Mouse (Mus musculus) liver, postnatal 0 days (tissue): ENCODE data around the gene Edaradd.

Source experiments
- CTCF ChIP-seq: sonication (generic); IDR thresholded peaks from 2 replicates; pipeline ENCODE4 v1.5.1; 2016; ENCODE audit warnings: antibody characterized with exemption, low read depth
- EP300 ChIP-seq: IDR thresholded peaks from 2 replicates; pipeline ENCODE4 v1.6.1; 2016; ENCODE audit warnings: antibody characterized with exemption, low read depth, mild to moderate bottlenecking

GRCm38 (mm10) chr13:12505359-12505758 lies 14.9 kb downstream of the Edaradd start:
- TF ChIP-seq CTCF (no peak), EP300 (no peak)
